Mouse (Mus musculus): Measurements from ENCODE around the gene Tk1.

DNA sequence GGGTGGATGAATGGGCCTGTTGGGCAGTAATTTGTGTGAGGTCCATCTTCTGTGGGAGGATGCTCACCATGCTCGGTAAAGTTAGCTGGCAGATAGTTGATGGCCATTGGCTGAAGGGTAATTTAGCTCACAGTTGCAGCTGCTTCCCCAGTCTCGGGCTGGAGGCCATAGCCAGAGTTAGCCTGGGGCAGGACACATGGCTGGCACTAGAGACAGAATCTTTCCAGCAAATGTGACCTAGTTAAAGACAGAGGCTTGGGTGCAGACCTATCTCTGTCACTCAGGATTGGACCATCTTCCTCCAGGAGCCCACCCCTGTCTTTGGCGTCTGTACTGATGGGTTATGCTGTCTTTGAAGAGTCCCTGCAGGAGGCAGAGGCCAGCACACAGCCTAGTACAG is 32.5 kb upstream of the Tk1 start:
- TF ChIP-seq EP300 (IDR thresholded peaks at IDR 0.05; ENCODE audit: low read depth in 1 of 2, low read length in 2 of 2) (no peak), MYC (IDR thresholded peaks at IDR 0.05; ENCODE audit: low read depth, low read length) (no peak), GABPA (IDR thresholded peaks at IDR 0.05; ENCODE audit: low read depth, low read length) (no peak)

All from MEL (cell line).